In genomic region chr2:25255284-25255779, GRCm38 (mm10) we compare ENCODE assay signal across 8 mouse cellular contexts. TPM values are rescaled to one million over a fixed set of nuclear protein-coding genes. Genes with fewer than 3 reads are reported as not detected.
DNase-seq lines count a peak whose midpoint lies in the region; ATAC-seq and TF ChIP-seq lines count a peak whose summit lies in the region.

Gene Tmem203, plus strand, starts transcription at chr2:25255439.

- TF ChIP-seq CTCF in midbrain, postnatal 0 days (IDR thresholded peaks at IDR 0.05): no peak

- H3K36me3 ChIP-seq in embryonic facial prominence, embryonic 13.5 days: peaks cover 26% of the 10 kb centered on the region
- H3K36me3 ChIP-seq in limb, embryonic 15.5 days: peaks cover 16% of the 10 kb centered on the region
- H3K36me3 ChIP-seq in midbrain, postnatal 0 days (ENCODE audit: insufficient read depth, low read length): peaks cover 7% of the 10 kb centered on the region; the same call in 1 of the 2 replicates

- peak; percentile 76 for ATAC-seq in embryonic facial prominence, embryonic 13.5 days (ENCODE audit: insufficient number of reproducible peaks, insufficient read depth, low FRiP score, low TSS enrichment, low read depth)
- ATAC-seq in limb, embryonic 15.5 days (ENCODE audit: insufficient number of reproducible peaks, low FRiP score, low TSS enrichment, low read depth): peak; percentile 79
- peak; percentile 92 for ATAC-seq in midbrain, postnatal 0 days (ENCODE audit: low FRiP score)

- H3K9ac ChIP-seq in embryonic facial prominence, embryonic 13.5 days: peak within 1 kb of the TSS; percentile 88
- peak within 1 kb of the TSS; percentile 72 for H3K9ac ChIP-seq in limb, embryonic 15.5 days
- peak within 1 kb of the TSS; percentile 86 for H3K9ac ChIP-seq in midbrain, postnatal 0 days (replicated peaks; ENCODE audit: low read length, poor library complexity, severe bottlenecking)

- WGBS in embryonic facial prominence, embryonic 13.5 days: under 1% methylated on average over 39 of the region's 39 CpGs
- WGBS in limb, embryonic 15.5 days: under 1% methylated on average over 39 of the region's 39 CpGs
- 1% methylated on average over 38 of the region's 39 CpGs for WGBS in midbrain, postnatal 0 days

- peak within 1 kb of the TSS; percentile 97 for H3K4me2 ChIP-seq in embryonic facial prominence, embryonic 13.5 days
- H3K4me2 ChIP-seq in limb, embryonic 15.5 days: peak within 1 kb of the TSS; percentile 86
- peak within 1 kb of the TSS; percentile 99 for H3K4me2 ChIP-seq in midbrain, postnatal 0 days (ENCODE audit: low read depth, low read length, poor library complexity, severe bottlenecking)

- peak within 1 kb of the TSS; percentile 78 for H3K27ac ChIP-seq in embryonic facial prominence, embryonic 13.5 days
- H3K27ac ChIP-seq in limb, embryonic 15.5 days: peak within 1 kb of the TSS; percentile 86
- H3K27ac ChIP-seq in midbrain, postnatal 0 days (ENCODE audit: low read depth, low read length): peak within 1 kb of the TSS; percentile 82

- peak; percentile 94 for DNase-seq in A20 (ENCODE audit: low read depth, low spot score)
- peak; percentile 63 to 79 for DNase-seq in adrenal gland, postnatal 4 days (ENCODE audit: low spot score in 2 of 2)
- peak; percentile 91 to 95 for DNase-seq in heart, adult 18-20 months
- DNase-seq in kidney, adult 18-20 months: peak; percentile 92
- peak; percentile 93 for DNase-seq in midbrain, postnatal 0 days (ENCODE audit: low spot score)
- peak; percentile 87 to 93 for DNase-seq in spleen, postnatal 10 days (ENCODE audit: low spot score in 2 of 2)

- H3K27me3 ChIP-seq in embryonic facial prominence, embryonic 13.5 days: no peaks in the 10 kb centered on the region
- no peaks in the 10 kb centered on the region for H3K27me3 ChIP-seq in limb, embryonic 15.5 days
- no peaks in the 10 kb centered on the region for H3K27me3 ChIP-seq in midbrain, postnatal 0 days (ENCODE audit: insufficient read depth, low read length)

- H3K4me1 ChIP-seq in embryonic facial prominence, embryonic 13.5 days: peaks cover 17% of the 10 kb centered on the region
- H3K4me1 ChIP-seq in limb, embryonic 15.5 days: peaks cover 16% of the 10 kb centered on the region
- 0 out of 2 replicates have a peak, but pooled peaks cover 9% of the 10 kb centered on the region for H3K4me1 ChIP-seq in midbrain, postnatal 0 days (ENCODE audit: insufficient read depth, low read length)

- no peaks in the 10 kb centered on the region for H3K9me3 ChIP-seq in embryonic facial prominence, embryonic 13.5 days
- no peaks in the 10 kb centered on the region for H3K9me3 ChIP-seq in limb, embryonic 15.5 days
- H3K9me3 ChIP-seq in midbrain, postnatal 0 days (ENCODE audit: low read length): no peaks in the 10 kb centered on the region

- peak within 1 kb of the TSS; percentile 99 for H3K4me3 ChIP-seq in embryonic facial prominence, embryonic 13.5 days
- H3K4me3 ChIP-seq in limb, embryonic 15.5 days: peak within 1 kb of the TSS; percentile 99
- peak within 1 kb of the TSS; percentile 98 for H3K4me3 ChIP-seq in midbrain, postnatal 0 days (ENCODE audit: low read depth, low read length)

RNA-seq across cellular contexts. Expression of gene Tmem203, which starts in this region (rescaled TPM):
- total RNA-seq in adrenal gland, postnatal 4 days (2021): 10 to 100 TPM; 28.9 to 38.5 TPM
- 24.5 and 25.3 TPM in 2 replicates for polyA plus RNA-seq in embryonic facial prominence, embryonic 13.5 days (2015; fragmentation: Nextera tagmentation; extraction: Ambion mirVana)
- 10 to 100 TPM; 14.8 to 15.2 TPM for total RNA-seq in heart, adult 18-20 months (2021)
- polyA plus RNA-seq in limb, embryonic 15.5 days (2015; fragmentation: Nextera tagmentation; extraction: Ambion mirVana): 21.4 and 24.2 TPM in 2 replicates
- total RNA-seq in midbrain, postnatal 0 days (2014; rRNA removed): 34.4 and 47.8 TPM in 2 replicates
- 20.0 and 22.7 TPM in 2 replicates for polyA plus RNA-seq in midbrain, postnatal 0 days (2015; fragmentation: Nextera tagmentation; extraction: Ambion mirVana)

Comparison
In these comparisons a context has a peak if more than half of its experiments do, and no peak if none do; other contexts are left out.
1. Peak in every context shown above with its lines: DNase-seq, ATAC-seq, H3K4me3 ChIP-seq and H3K27ac ChIP-seq.